Mouse (Mus musculus) neural tube, embryonic 10.5 days (tissue): ENCODE data around the gene Dynlrb1.

Experiments
- DNase-seq: peaks from one replicate; pipeline ENCODE4 v3.0.0-alpha.2; 2017; ENCODE audit warnings: low spot score; ENCODE audit errors: extremely low spot score

The Dynlrb1 gene

GRCm38 (mm10) chr2:155280116-155280515 lies 43.8 kb downstream of the Dynlrb1 start:
- DNase-seq = no peak

- no peak for DNase-seq
Measured at GRCm38 (mm10) chr2:155283793-155284192, 47.5 kb downstream of the Dynlrb1 start.

GRCm38 (mm10) chr2:155284647-155285046 lies 48.3 kb downstream of the Dynlrb1 start:
- no peak for DNase-seq

- no peak for DNase-seq
Measured at GRCm38 (mm10) chr2:155285744-155286143, 49.4 kb downstream of the Dynlrb1 start.

GRCm38 (mm10) chr2:155287456-155288250 lies 51.3 kb downstream of the Dynlrb1 start:
- no peak for DNase-seq

GRCm38 (mm10) chr2:155290066-155290465 lies 53.7 kb downstream of the Dynlrb1 start:
- DNase-seq = no peak

- no peak for DNase-seq
Measured at GRCm38 (mm10) chr2:155293382-155293781, 57.0 kb downstream of the Dynlrb1 start.

- DNase-seq = no peak
Measured at GRCm38 (mm10) chr2:155293946-155294345, 57.6 kb downstream of the Dynlrb1 start.

- DNase-seq = no peak
Measured at GRCm38 (mm10) chr2:155295453-155295852, 59.1 kb downstream of the Dynlrb1 start.

GRCm38 (mm10) chr2:155299563-155299962 lies 63.2 kb downstream of the Dynlrb1 start:
- DNase-seq = no peak
